Mouse (Mus musculus) neural tube, embryonic 14.5 days (tissue): ENCODE data around the gene Cyp2d26. TPM values are rescaled to one million over a fixed set of nuclear protein-coding genes. Genes with fewer than 3 reads are reported as not detected.

ENCODE experiments used
- ATAC-seq: fragments of 200-750 bp; cut with Nextera tagmentation; 2 replicates; pipeline ENCODE4 v1.8.0; 2017; ENCODE audit warnings: low read depth, mild to moderate bottlenecking, moderate TSS enrichment, moderate library complexity
- H3K27ac ChIP-seq: fragments of 300-500 bp; sonication (generic); 2 replicates; pipeline ENCODE4 v1.5.1; 2014; ENCODE audit warnings: low read depth, mild to moderate bottlenecking, control low read depth, low read length, moderate library complexity, mixed read lengths
- H3K27me3 ChIP-seq: fragments of 300-500 bp; sonication (generic); 2 replicates; pipeline ENCODE4 v1.6.1; 2014; ENCODE audit warnings: low read length; ENCODE audit not compliant: control insufficient read depth, insufficient read depth
- H3K36me3 ChIP-seq: fragments of 300-500 bp; sonication (generic); 2 replicates; pipeline ENCODE4 v1.6.1; 2014; ENCODE audit warnings: low read length, mixed read lengths; ENCODE audit not compliant: control insufficient read depth, insufficient read depth
- H3K4me1 ChIP-seq: fragments of 300-500 bp; sonication (generic); 2 replicates; pipeline ENCODE4 v1.6.1; 2014; ENCODE audit warnings: low read length; ENCODE audit not compliant: control insufficient read depth, insufficient read depth
- H3K4me2 ChIP-seq: fragments of 300-500 bp; sonication (generic); 2 replicates; pipeline ENCODE4 v1.6.1; 2014; ENCODE audit warnings: mild to moderate bottlenecking, low read depth, low read length, control low read depth
- H3K4me3 ChIP-seq: fragments of 300-500 bp; sonication (generic); 2 replicates; pipeline ENCODE4 v1.5.1; 2014; ENCODE audit warnings: low read depth, low read length, control low read depth, mixed read lengths
- H3K9ac ChIP-seq: fragments of 300-500 bp; sonication (generic); replicated peaks from 2 replicates; pipeline ENCODE4 v1.6.1; 2014; ENCODE audit warnings: low read depth, mild to moderate bottlenecking, control low read depth, low read length, mixed read lengths
- H3K9me3 ChIP-seq: fragments of 300-500 bp; sonication (generic); 2 replicates; pipeline ENCODE4 v1.6.1; 2016; ENCODE audit warnings: low read length; ENCODE audit not compliant: control insufficient read depth
- WGBS: fragments of 180-500 bp; shearing (Covaris S2); extraction: QIAGEN DNeasy Blood & Tissue Kit; methylation state at CpG from one replicate; pipeline ENCODE4 v1.1.7; 2014; 5-methylcytosine and 5-hydroxymethylcytosine counted together
- polyA plus RNA-seq: library from polyadenylated mRNA; unstranded; fragments of >200 nt; fragmentation: Nextera tagmentation; extraction: Ambion mirVana; gene quantifications from 2 replicates; pipeline ENCODE4 v1.2.1, GENCODE M21; 2014

Gene Cyp2d26
- polyA plus RNA-seq, 1 experiment from 2014 or later = not detected

- no peaks in the 10 kb centered on the region for H3K27me3 ChIP-seq
- H3K4me1 ChIP-seq = no peaks in the 10 kb centered on the region
- H3K9me3 ChIP-seq = no peaks in the 10 kb centered on the region
- no peak overlapping the region for H3K9ac ChIP-seq
- no peaks in the 10 kb centered on the region for H3K36me3 ChIP-seq
- H3K4me2 ChIP-seq = no peak overlapping the region
- ATAC-seq = no peak
- WGBS = 85% methylated on average over 1 of the region's 1 CpGs
- H3K4me3 ChIP-seq = no peak overlapping the region
- no peak overlapping the region for H3K27ac ChIP-seq
Observed at GRCm38 (mm10) chr15:82810556-82810955, 16.5 kb upstream of the Cyp2d26 start.

GRCm38 (mm10) chr15:82809511-82809910 is 15.4 kb upstream of the Cyp2d26 start:
- H3K27me3 ChIP-seq = no peaks in the 10 kb centered on the region
- H3K9me3 ChIP-seq = no peaks in the 10 kb centered on the region
- H3K4me2 ChIP-seq = no peak overlapping the region
- H3K4me3 ChIP-seq = no peak overlapping the region
- 70% methylated on average over 6 of the region's 6 CpGs for WGBS
- no peaks in the 10 kb centered on the region for H3K36me3 ChIP-seq
- H3K9ac ChIP-seq = no peak overlapping the region
- no peak for ATAC-seq
- H3K27ac ChIP-seq = no peak overlapping the region
- H3K4me1 ChIP-seq = no peaks in the 10 kb centered on the region

GRCm38 (mm10) chr15:82806969-82807763 is 13.1 kb upstream of the Cyp2d26 start:
- H3K27ac ChIP-seq = peak overlapping the region; percentile 34; the same call in 1 of the 2 replicates
- ATAC-seq = no peak
- WGBS = 58% methylated on average over 5 of the region's 5 CpGs

GRCm38 (mm10) chr15:82804708-82805639 is 10.9 kb upstream of the Cyp2d26 start:
- 58% methylated on average over 5 of the region's 5 CpGs for WGBS
- no peaks in the 10 kb centered on the region for H3K36me3 ChIP-seq
- no peak overlapping the region for H3K4me3 ChIP-seq
- no peaks in the 10 kb centered on the region for H3K9me3 ChIP-seq
- H3K4me1 ChIP-seq = no peaks in the 10 kb centered on the region
- ATAC-seq = no peak
- H3K27me3 ChIP-seq = no peaks in the 10 kb centered on the region
- no peak overlapping the region for H3K9ac ChIP-seq
- no peak overlapping the region for H3K27ac ChIP-seq
- no peak overlapping the region for H3K4me2 ChIP-seq

More at GRCm38 (mm10) chr15:82806969-82807763, 13.1 kb upstream of the Cyp2d26 start:
- no peaks in the 10 kb centered on the region for H3K27me3 ChIP-seq
- H3K4me1 ChIP-seq = no peaks in the 10 kb centered on the region
- no peak overlapping the region for H3K4me3 ChIP-seq
- H3K36me3 ChIP-seq = no peaks in the 10 kb centered on the region
- H3K9me3 ChIP-seq = no peaks in the 10 kb centered on the region
- H3K9ac ChIP-seq = no peak overlapping the region
- no peak overlapping the region for H3K4me2 ChIP-seq

- WGBS = 81% methylated on average over 3 of the region's 3 CpGs
- no peaks in the 10 kb centered on the region for H3K27me3 ChIP-seq
- ATAC-seq = no peak
- H3K9me3 ChIP-seq = no peaks in the 10 kb centered on the region
- no peak overlapping the region for H3K4me2 ChIP-seq
- no peak overlapping the region for H3K4me3 ChIP-seq
- H3K4me1 ChIP-seq = no peaks in the 10 kb centered on the region
- no peak overlapping the region for H3K27ac ChIP-seq
- no peak overlapping the region for H3K9ac ChIP-seq
- no peaks in the 10 kb centered on the region for H3K36me3 ChIP-seq
Observed at GRCm38 (mm10) chr15:82795936-82796440, 1.9 kb upstream of the Cyp2d26 start.

GRCm38 (mm10) chr15:82793868-82794267 is 226 bp downstream of the Cyp2d26 start:
- Histone ChIP-seq H3K4me1 (no peaks in the 10 kb centered on the region), H3K9me3 (no peaks in the 10 kb centered on the region), H3K4me3 (no peak overlapping the region), H3K36me3 (no peaks in the 10 kb centered on the region), H3K4me2 (no peak overlapping the region), H3K27ac (no peak overlapping the region), H3K9ac (no peak overlapping the region), H3K27me3 (no peaks in the 10 kb centered on the region)
- no peak for ATAC-seq
- 93% methylated on average over 6 of the region's 6 CpGs for WGBS

- 92% methylated on average over 1 of the region's 1 CpGs for WGBS
Observed at GRCm38 (mm10) chr15:82793454-82793853, 640 bp downstream of the Cyp2d26 start.

GRCm38 (mm10) chr15:82792566-82792965 is 1.5 kb downstream of the Cyp2d26 start:
- Histone ChIP-seq H3K4me1 (no peaks in the 10 kb centered on the region), H3K4me3 (no peak overlapping the region), H3K36me3 (no peaks in the 10 kb centered on the region), H3K27me3 (no peaks in the 10 kb centered on the region), H3K9ac (no peak overlapping the region), H3K27ac (no peak overlapping the region), H3K4me2 (no peak overlapping the region), H3K9me3 (no peaks in the 10 kb centered on the region)
- WGBS = 95% methylated on average over 11 of the region's 11 CpGs
- ATAC-seq = no peak

More at GRCm38 (mm10) chr15:82793454-82793853, 640 bp downstream of the Cyp2d26 start:
- H3K36me3 ChIP-seq = no peaks in the 10 kb centered on the region
- H3K27me3 ChIP-seq = no peaks in the 10 kb centered on the region
- no peak overlapping the region for H3K27ac ChIP-seq
- no peak for ATAC-seq
- H3K4me2 ChIP-seq = no peak overlapping the region
- no peak overlapping the region for H3K9ac ChIP-seq
- no peaks in the 10 kb centered on the region for H3K4me1 ChIP-seq
- H3K9me3 ChIP-seq = no peaks in the 10 kb centered on the region
- no peak overlapping the region for H3K4me3 ChIP-seq
